Mouse (Mus musculus): ENCODE results near the gene Gne. TPM values are rescaled to one million over a fixed set of nuclear protein-coding genes. Genes with fewer than 3 reads are reported as not detected.

Gene Gne
- polyA plus RNA-seq, 1 experiment from 2014 or later, result 14.6 TPM

DNA sequence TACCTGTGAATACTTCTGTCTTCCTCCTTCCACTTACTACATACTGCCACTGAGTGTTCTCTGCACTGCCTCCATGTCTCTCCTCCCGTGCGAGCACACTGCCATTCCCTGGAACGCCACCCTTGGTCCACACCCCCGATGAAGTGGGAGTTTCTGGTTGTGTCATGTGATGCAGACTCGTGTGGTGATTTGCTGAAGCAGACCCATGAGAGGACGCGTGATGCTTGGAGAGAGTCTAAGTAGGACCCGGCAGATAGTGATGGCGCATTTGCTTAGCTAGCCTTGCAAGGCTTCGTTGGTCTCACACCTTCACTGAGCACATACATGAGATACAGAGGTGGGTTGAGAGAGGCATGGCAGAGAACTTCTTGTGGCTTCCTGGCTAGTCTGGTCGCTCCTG, 90.9 kb downstream of the Gne start:
- no peak overlapping the region for H3K4me3 ChIP-seq (ENCODE audit: inconsistent target)
- H3K79me2 ChIP-seq (ENCODE audit: inconsistent target), result no peaks in the 10 kb centered on the region
- no peaks in the 10 kb centered on the region for H3K36me3 ChIP-seq (ENCODE audit: inconsistent target)
- WGBS (ENCODE audit: missing documents), result 95% methylated on average over 10 of the region's 11 CpGs
- no peak overlapping the region for H3K27ac ChIP-seq

- Histone ChIP-seq H3K36me3 (ENCODE audit: inconsistent target) (no peaks in the 10 kb centered on the region), H3K79me2 (ENCODE audit: inconsistent target) (no peaks in the 10 kb centered on the region), H3K27ac (no peak overlapping the region), H3K4me3 (ENCODE audit: inconsistent target) (no peak overlapping the region)
- 86% methylated on average over 3 of the region's 3 CpGs for WGBS (ENCODE audit: missing documents)
These were observed 95.0 kb downstream of the Gne start for GRCm38 (mm10) chr4:43988976-43989375.

DNA sequence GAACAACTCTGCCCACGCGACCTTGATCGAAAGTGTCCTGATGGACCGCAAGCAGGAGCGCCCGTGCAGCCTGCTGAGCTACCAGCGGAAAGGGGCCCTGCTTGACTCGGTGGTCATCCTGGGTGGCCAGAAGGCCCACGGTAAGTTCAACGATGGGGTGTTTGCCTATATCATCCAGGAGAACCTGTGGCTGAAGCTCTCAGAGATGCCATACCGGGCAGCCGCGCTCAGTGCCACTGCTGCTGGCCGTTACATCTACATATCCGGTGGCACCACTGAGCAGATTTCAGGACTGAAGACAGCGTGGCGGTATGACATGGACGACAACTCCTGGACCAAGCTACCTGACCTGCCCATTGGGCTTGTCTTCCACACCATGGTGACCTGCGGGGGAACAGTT, 99.7 kb downstream of the Gne start:
- H3K36me3 ChIP-seq (ENCODE audit: inconsistent target), result no peaks in the 10 kb centered on the region
- H3K79me2 ChIP-seq (ENCODE audit: inconsistent target), result no peaks in the 10 kb centered on the region
- 94% methylated on average over 19 of the region's 19 CpGs for WGBS (ENCODE audit: missing documents)
- H3K4me3 ChIP-seq (ENCODE audit: inconsistent target), result no peak overlapping the region
- no peak overlapping the region for H3K27ac ChIP-seq

Other genes starting within 250 kb of the Gne start
- gene Olfr157, start 244.0 kb downstream of the Gne start, polyA plus RNA-seq (2018), result not detected in 3 replicates
- gene Olfr155, start 232.6 kb downstream of the Gne start, polyA plus RNA-seq (2018), result not detected in 3 replicates
- gene Reck, start 208.6 kb downstream of the Gne start, polyA plus RNA-seq (2018), result 0.12 to 0.38 TPM (median 0.34 TPM) in 3 replicates
- gene Glipr2, start 126.8 kb downstream of the Gne start, polyA plus RNA-seq (2018), result 1.7 to 2.7 TPM (median 2.0 TPM) in 3 replicates
- gene Ccin, start 100.7 kb downstream of the Gne start, polyA plus RNA-seq (2018), result not detected in 3 replicates
- gene Clta, start 79.7 kb downstream of the Gne start, polyA plus RNA-seq (2018), result 719 to 1,119 TPM (median 1,119 TPM) in 3 replicates
- gene Rnf38, start 149.6 kb upstream of the Gne start, polyA plus RNA-seq (2018), result 22.7 to 31.7 TPM (median 25.8 TPM) in 3 replicates
- 0.36 to 4.6 TPM (median 3.6 TPM) in 3 replicates for gene Melk, start 216.7 kb upstream of the Gne start, polyA plus RNA-seq (2018)

Data from macrophage (primary cell).